Mouse (Mus musculus) limb, embryonic 12.5 days (tissue): Measurements from ENCODE around the gene Taar7a. TPM values are rescaled to one million over a fixed set of nuclear protein-coding genes. Genes with fewer than 3 reads are reported as not detected.

Experiments used
- ATAC-seq: fragments of 200-750 bp; cut with Nextera tagmentation; 2 replicates; pipeline ENCODE4 v1.8.0; 2017; ENCODE audit warnings: low read depth, moderate TSS enrichment; ENCODE audit not compliant: insufficient number of reproducible peaks, insufficient read depth, low FRiP score, low TSS enrichment
- H3K27ac ChIP-seq: fragments of 300-500 bp; sonication (generic); 2 replicates; pipeline ENCODE4 v1.5.1; 2016; ENCODE audit warnings: mild to moderate bottlenecking, moderate library complexity
- H3K27me3 ChIP-seq: fragments of 300-500 bp; sonication (generic); 2 replicates; pipeline ENCODE4 v1.6.1; 2016; ENCODE audit warnings: mild to moderate bottlenecking, moderate library complexity
- H3K36me3 ChIP-seq: fragments of 300-500 bp; sonication (generic); 2 replicates; pipeline ENCODE4 v1.6.1; 2016; ENCODE audit warnings: mild to moderate bottlenecking, moderate library complexity
- H3K4me1 ChIP-seq: fragments of 300-500 bp; sonication (generic); replicated peaks from 2 replicates; pipeline ENCODE4 v1.6.1; 2016
- H3K4me2 ChIP-seq: fragments of 300-500 bp; sonication (generic); 2 replicates; pipeline ENCODE4 v1.6.1; 2016; ENCODE audit warnings: mild to moderate bottlenecking, moderate library complexity
- H3K4me3 ChIP-seq: fragments of 300-500 bp; sonication (generic); replicated peaks from 2 replicates; pipeline ENCODE4 v1.5.1; 2016; ENCODE audit warnings: mild to moderate bottlenecking
- H3K9ac ChIP-seq: fragments of 300-500 bp; sonication (generic); replicated peaks from 2 replicates; pipeline ENCODE4 v1.6.1; 2016; ENCODE audit warnings: mild to moderate bottlenecking, moderate library complexity
- H3K9me3 ChIP-seq: fragments of 300-500 bp; sonication (generic); 2 replicates; pipeline ENCODE4 v1.6.1; 2016; ENCODE audit warnings: mild to moderate bottlenecking, moderate library complexity
- WGBS: fragments of 180-500 bp; shearing (Covaris S2); methylation state at CpG from one replicate; pipeline ENCODE4 v1.1.7; 2016; 5-methylcytosine and 5-hydroxymethylcytosine counted together
- polyA plus RNA-seq: library from polyadenylated mRNA; unstranded; fragments of >200 nt; fragmentation: Nextera tagmentation; extraction: Ambion mirVana; gene quantifications from 2 replicates; pipeline ENCODE4 v1.2.1, GENCODE M21; 2016

Gene Taar7a
- polyA plus RNA-seq, 1 experiment from 2014 or later, result not detected

GRCm38 (mm10) chr10:23978901-23979705 is 14.2 kb downstream of the Taar7a start:
- WGBS, result 46% methylated on average over 16 of the region's 16 CpGs
- H3K27ac ChIP-seq, result no peak overlapping the region
- H3K4me1 ChIP-seq, result no peaks in the 10 kb centered on the region
- no peak overlapping the region for H3K9ac ChIP-seq
- H3K9me3 ChIP-seq, result no peaks in the 10 kb centered on the region
- no peaks in the 10 kb centered on the region; the same call in 1 of the 2 replicates for H3K27me3 ChIP-seq
- ATAC-seq, result no peak
- H3K4me3 ChIP-seq, result no peak overlapping the region
- H3K4me2 ChIP-seq, result no peak overlapping the region
- no peaks in the 10 kb centered on the region for H3K36me3 ChIP-seq

- no peaks in the 10 kb centered on the region for H3K36me3 ChIP-seq
- H3K9ac ChIP-seq, result no peak overlapping the region
- H3K27ac ChIP-seq, result no peak overlapping the region
- no peak overlapping the region for H3K4me2 ChIP-seq
- H3K9me3 ChIP-seq, result no peaks in the 10 kb centered on the region
- no peaks in the 10 kb centered on the region for H3K4me1 ChIP-seq
- WGBS, result 66% methylated on average over 4 of the region's 4 CpGs
- no peak overlapping the region for H3K4me3 ChIP-seq
- no peaks in the 10 kb centered on the region; the same call in 1 of the 2 replicates for H3K27me3 ChIP-seq
- ATAC-seq, result no peak
Measured at GRCm38 (mm10) chr10:23977958-23978357, 15.3 kb downstream of the Taar7a start.

DNA sequence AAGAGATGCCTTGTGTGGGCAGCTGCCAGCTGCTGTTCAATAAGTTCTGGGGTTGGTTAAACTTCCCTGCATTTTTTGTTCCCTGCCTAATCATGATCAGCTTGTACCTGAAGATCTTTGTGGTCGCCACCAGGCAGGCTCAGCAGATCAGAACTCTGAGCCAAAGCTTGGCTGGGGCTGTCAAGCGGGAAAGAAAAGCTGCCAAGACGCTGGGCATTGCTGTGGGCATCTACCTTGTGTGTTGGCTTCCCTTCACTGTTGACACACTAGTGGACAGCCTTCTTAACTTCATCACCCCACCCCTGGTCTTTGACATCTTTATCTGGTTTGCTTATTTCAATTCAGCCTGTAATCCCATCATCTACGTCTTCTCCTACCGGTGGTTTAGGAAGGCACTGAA is 22.0 kb downstream of the Taar7a start:
- Histone ChIP-seq H3K9me3 (no peaks in the 10 kb centered on the region), H3K4me1 (no peaks in the 10 kb centered on the region), H3K4me3 (no peak overlapping the region), H3K9ac (no peak overlapping the region), H3K27me3 (no peaks in the 10 kb centered on the region), H3K36me3 (no peaks in the 10 kb centered on the region), H3K27ac (no peak overlapping the region), H3K4me2 (no peak overlapping the region)
- WGBS, result 85% methylated on average over 5 of the region's 5 CpGs
- no peak for ATAC-seq

GRCm38 (mm10) chr10:23970656-23971165 is 22.6 kb downstream of the Taar7a start, which contains the start of gene Taar5:
TSS of gene Taar5 (plus strand) at chr10:23970706.
- Histone ChIP-seq H3K27me3 (no peaks in the 10 kb centered on the region), H3K36me3 (no peaks in the 10 kb centered on the region), H3K4me2 (no peak within 1 kb of the TSS), H3K4me1 (no peaks in the 10 kb centered on the region), H3K4me3 (no peak within 1 kb of the TSS), H3K27ac (no peak within 1 kb of the TSS), H3K9me3 (no peaks in the 10 kb centered on the region), H3K9ac (no peak within 1 kb of the TSS)
- WGBS, result 90% methylated on average over 11 of the region's 11 CpGs
- no peak for ATAC-seq

GRCm38 (mm10) chr10:23964921-23965610 is 28.2 kb downstream of the Taar7a start:
- no peaks in the 10 kb centered on the region for H3K36me3 ChIP-seq
- H3K4me1 ChIP-seq, result no peaks in the 10 kb centered on the region
- H3K27ac ChIP-seq, result no peak overlapping the region
- no peaks in the 10 kb centered on the region for H3K27me3 ChIP-seq
- no peak for ATAC-seq
- WGBS, result 84% methylated on average over 6 of the region's 6 CpGs
- H3K9ac ChIP-seq, result no peak overlapping the region
- H3K4me3 ChIP-seq, result no peak overlapping the region
- no peak overlapping the region for H3K4me2 ChIP-seq
- no peaks in the 10 kb centered on the region for H3K9me3 ChIP-seq

DNA sequence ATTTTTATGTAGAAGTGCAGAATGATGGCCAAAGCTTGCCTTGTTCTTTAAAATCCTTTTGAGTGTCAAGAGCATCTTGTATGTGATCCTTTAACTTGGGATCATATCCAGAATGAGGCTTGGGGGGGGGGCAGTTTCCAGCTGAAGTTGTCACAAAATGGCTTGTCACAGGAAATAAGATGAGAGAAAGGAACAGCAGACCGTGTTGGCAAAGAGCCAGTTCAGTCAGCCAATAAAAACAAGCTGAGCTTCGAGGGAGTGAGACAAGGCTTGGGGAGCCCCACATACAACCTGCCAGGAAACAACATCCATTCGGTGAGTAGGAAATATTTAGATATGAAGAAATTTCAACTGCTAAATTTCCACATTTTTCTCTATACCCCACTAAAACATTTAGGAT is 29.8 kb downstream of the Taar7a start:
- no peaks in the 10 kb centered on the region for H3K4me1 ChIP-seq
- 49% methylated on average over 3 of the region's 3 CpGs for WGBS
- H3K4me2 ChIP-seq, result no peak overlapping the region
- H3K27ac ChIP-seq, result no peak overlapping the region
- no peak overlapping the region for H3K4me3 ChIP-seq
- no peak overlapping the region for H3K9ac ChIP-seq
- no peaks in the 10 kb centered on the region for H3K27me3 ChIP-seq
- no peaks in the 10 kb centered on the region for H3K36me3 ChIP-seq
- H3K9me3 ChIP-seq, result no peaks in the 10 kb centered on the region
- no peak for ATAC-seq

DNA sequence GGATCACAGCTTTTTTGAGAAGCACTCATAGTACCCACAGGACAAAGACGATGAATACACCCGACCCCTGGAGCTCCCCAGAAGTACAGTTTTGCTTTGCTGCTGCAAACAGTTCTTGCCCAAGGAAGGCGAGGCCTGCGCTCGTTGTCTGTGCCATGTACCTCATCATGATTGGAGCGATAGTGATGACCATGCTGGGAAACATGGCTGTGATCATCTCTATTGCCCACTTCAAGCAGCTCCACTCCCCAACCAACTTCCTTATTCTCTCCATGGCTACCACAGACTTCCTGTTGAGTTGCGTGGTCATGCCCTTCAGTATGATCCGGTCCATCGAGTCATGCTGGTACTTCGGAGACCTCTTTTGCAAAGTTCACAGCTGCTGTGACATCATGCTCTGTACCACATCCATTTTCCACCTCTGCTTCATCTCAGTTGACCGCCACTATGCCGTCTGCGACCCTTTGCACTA is 32.8 kb downstream of the Taar7a start, which contains the start of gene Taar4:
TSS of gene Taar4 (plus strand) at position 51 of the 472 bp plus-strand sequence.
- ATAC-seq, result no peak
- no peak within 1 kb of the TSS for H3K9ac ChIP-seq
- H3K4me2 ChIP-seq, result no peak within 1 kb of the TSS
- H3K9me3 ChIP-seq, result no peaks in the 10 kb centered on the region
- H3K27ac ChIP-seq, result no peak within 1 kb of the TSS
- no peaks in the 10 kb centered on the region for H3K27me3 ChIP-seq
- no peaks in the 10 kb centered on the region for H3K4me1 ChIP-seq
- H3K36me3 ChIP-seq, result no peaks in the 10 kb centered on the region
- 89% methylated on average over 13 of the region's 13 CpGs for WGBS
- H3K4me3 ChIP-seq, result no peak within 1 kb of the TSS

- no peaks in the 10 kb centered on the region for H3K9me3 ChIP-seq
- no peak overlapping the region for H3K4me2 ChIP-seq
- 57% methylated on average over 3 of the region's 3 CpGs for WGBS
- no peak overlapping the region for H3K27ac ChIP-seq
- no peak overlapping the region for H3K9ac ChIP-seq
- ATAC-seq, result no peak
- H3K4me1 ChIP-seq, result no peaks in the 10 kb centered on the region
- H3K36me3 ChIP-seq, result no peaks in the 10 kb centered on the region
- no peak overlapping the region for H3K4me3 ChIP-seq
- no peaks in the 10 kb centered on the region for H3K27me3 ChIP-seq
Measured at GRCm38 (mm10) chr10:23959071-23959470, 34.2 kb downstream of the Taar7a start.

- H3K4me1 ChIP-seq, result 0 out of 2 replicates have a peak, but pooled peaks cover 4% of the 10 kb centered on the region
- ATAC-seq, result no peak
- WGBS, result 85% methylated on average over 6 of the region's 6 CpGs
Measured at GRCm38 (mm10) chr10:23951714-23952113, 41.6 kb downstream of the Taar7a start.

DNA sequence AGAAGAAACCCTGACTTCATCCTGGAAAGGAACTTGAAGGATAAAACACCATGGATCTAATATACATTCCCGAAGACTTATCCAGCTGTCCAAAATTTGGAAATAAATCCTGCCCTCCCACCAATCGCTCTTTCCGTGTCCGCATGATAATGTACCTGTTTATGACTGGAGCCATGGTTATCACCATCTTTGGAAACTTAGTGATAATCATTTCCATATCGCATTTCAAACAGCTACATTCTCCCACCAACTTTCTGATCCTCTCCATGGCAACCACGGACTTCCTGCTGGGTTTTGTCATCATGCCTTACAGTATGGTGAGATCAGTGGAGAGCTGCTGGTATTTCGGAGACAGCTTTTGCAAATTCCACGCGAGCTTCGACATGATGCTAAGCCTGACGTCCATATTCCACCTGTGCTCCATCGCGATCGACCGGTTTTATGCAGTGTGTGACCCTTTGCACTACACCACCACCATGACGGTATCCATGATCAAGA is 43.7 kb downstream of the Taar7a start, which contains the start of gene Taar3:
TSS of gene Taar3 (plus strand) at position 51 of the 498 bp plus-strand sequence.
- Histone ChIP-seq H3K9ac (no peak within 1 kb of the TSS), H3K4me2 (no peak within 1 kb of the TSS), H3K27ac (no peak within 1 kb of the TSS), H3K27me3 (no peaks in the 10 kb centered on the region), H3K9me3 (no peaks in the 10 kb centered on the region), H3K36me3 (no peaks in the 10 kb centered on the region), H3K4me3 (no peak within 1 kb of the TSS), H3K4me1 (0 out of 2 replicates have a peak, but pooled peaks cover 4% of the 10 kb centered on the region)
- no peak for ATAC-seq
- WGBS, result 87% methylated on average over 16 of the region's 16 CpGs

More at GRCm38 (mm10) chr10:23951714-23952113, 41.6 kb downstream of the Taar7a start:
- H3K4me2 ChIP-seq, result no peak overlapping the region
- no peaks in the 10 kb centered on the region for H3K36me3 ChIP-seq
- no peaks in the 10 kb centered on the region for H3K27me3 ChIP-seq
- no peak overlapping the region for H3K9ac ChIP-seq
- no peak overlapping the region for H3K4me3 ChIP-seq
- H3K9me3 ChIP-seq, result no peaks in the 10 kb centered on the region
- H3K27ac ChIP-seq, result no peak overlapping the region

- H3K36me3 ChIP-seq, result no peaks in the 10 kb centered on the region
- H3K9me3 ChIP-seq, result no peaks in the 10 kb centered on the region
- no peak overlapping the region for H3K4me2 ChIP-seq
- WGBS, result 65% methylated on average over 7 of the region's 7 CpGs
- no peak for ATAC-seq
- no peak overlapping the region for H3K4me3 ChIP-seq
- no peak overlapping the region for H3K27ac ChIP-seq
- no peak overlapping the region for H3K9ac ChIP-seq
- no peaks in the 10 kb centered on the region for H3K27me3 ChIP-seq
- H3K4me1 ChIP-seq, result 0 out of 2 replicates have a peak, but pooled peaks cover 4% of the 10 kb centered on the region
Measured at GRCm38 (mm10) chr10:23948026-23948425, 45.3 kb downstream of the Taar7a start.
